Mouse (Mus musculus) CH12.LX (cell line): ENCODE data around the gene Mgat4b. TPM values are rescaled to one million over a fixed set of nuclear protein-coding genes. Genes with fewer than 3 reads are reported as not detected.

ENCODE experiments used
- DNase-seq: peaks from one replicate; pipeline ENCODE4 v3.0.0-alpha.2; 2013; ENCODE audit errors: extremely low read depth
- H3K27ac ChIP-seq: 2 replicates; pipeline ENCODE4 v1.5.1; 2012; ENCODE audit warnings: low read depth, mild to moderate bottlenecking, control low read depth, moderate library complexity; ENCODE audit not compliant: insufficient read depth
- H3K27me3 ChIP-seq: replicated peaks from 2 replicates; pipeline ENCODE3; 2012; ENCODE audit warnings: inconsistent platforms
- H3K36me3 ChIP-seq, 2 experiments: replicated peaks in 1 of 2; 2 replicates each; pipeline versions ENCODE3 to v1.6.1; 2012; ENCODE audit warnings: inconsistent platforms in 1 of 2, low read length in 1 of 2, mild to moderate bottlenecking in 1 of 2, mixed read lengths in 1 of 2, moderate library complexity in 1 of 2; ENCODE audit not compliant: control insufficient read depth in 1 of 2, insufficient read depth in 1 of 2
- H3K4me1 ChIP-seq, 2 experiments: 2 replicates each; pipeline ENCODE4 v1.6.1; 2012; ENCODE audit warnings: inconsistent platforms in 1 of 2, moderate library complexity in 1 of 2; ENCODE audit not compliant: insufficient read depth in 2 of 2, control insufficient read depth in 1 of 2
- H3K4me2 ChIP-seq: 2 replicates; pipeline ENCODE4 v1.6.1; 2012; ENCODE audit warnings: low read depth, mild to moderate bottlenecking, control low read depth; ENCODE audit not compliant: poor library complexity, insufficient read depth, severe bottlenecking
- H3K4me3 ChIP-seq, 3 experiments: fragments of 150-350 bp in 1 of 3; sonication (generic) in 1 of 3; replicated peaks in 1 of 3; 2 replicates each; pipeline versions ENCODE3 to v1.5.1; 2011 to 2012; ENCODE audit warnings: low read depth in 2 of 3, low read length in 2 of 3, mild to moderate bottlenecking in 2 of 3, moderate library complexity in 2 of 3, control low read depth in 1 of 3, improper control_type of control experiment in 1 of 3, inconsistent platforms in 1 of 3, mixed read lengths in 1 of 3; ENCODE audit not compliant: poor library complexity in 1 of 3
- H3K79me2 ChIP-seq: replicated peaks from 2 replicates; pipeline ENCODE4 v1.6.1; 2012; ENCODE audit warnings: mild to moderate bottlenecking, moderate library complexity; ENCODE audit not compliant: control insufficient read depth, poor library complexity, insufficient read depth, severe bottlenecking; ENCODE audit errors: extremely low read depth
- H3K9ac ChIP-seq: 2 replicates; pipeline ENCODE4 v1.6.1; 2012; ENCODE audit warnings: low read depth, mild to moderate bottlenecking, control low read depth, moderate library complexity; ENCODE audit not compliant: insufficient read depth
- H3K9me3 ChIP-seq: replicated peaks from 2 replicates; pipeline ENCODE3; 2012; ENCODE audit warnings: low read length, inconsistent platforms, mixed read lengths
- BHLHE40 ChIP-seq: IDR thresholded peaks from 2 replicates; pipeline ENCODE4 v1.6.1; 2011; ENCODE audit warnings: mild to moderate bottlenecking, low read depth, low read length, improper control_type of control experiment
- GABPA ChIP-seq: IDR thresholded peaks from 2 replicates; pipeline ENCODE4 v1.6.1; 2012; ENCODE audit warnings: low read depth, low read length, improper control_type of control experiment, inconsistent platforms; ENCODE audit not compliant: insufficient replicate concordance
- IRF4 ChIP-seq: IDR thresholded peaks from 2 replicates; pipeline ENCODE4 v1.6.1; 2014; ENCODE audit warnings: low read depth, mild to moderate bottlenecking, inconsistent platforms, low read length, improper control_type of control experiment
- KAT2A ChIP-seq: IDR thresholded peaks from 2 replicates; pipeline ENCODE4 v1.6.1; 2012; ENCODE audit warnings: low read length, improper control_type of control experiment, inconsistent platforms; ENCODE audit not compliant: insufficient replicate concordance
- MAX ChIP-seq: IDR thresholded peaks from 2 replicates; pipeline ENCODE4 v1.6.1; 2011; ENCODE audit warnings: low read length, improper control_type of control experiment
- MEF2A ChIP-seq: IDR thresholded peaks from 2 replicates; pipeline ENCODE4 v1.6.1; 2014; ENCODE audit warnings: low read depth, mild to moderate bottlenecking, inconsistent platforms, low read length, improper control_type of control experiment, borderline replicate concordance
- MXI1 ChIP-seq: IDR thresholded peaks from 2 replicates; pipeline ENCODE4 v1.6.1; 2011; ENCODE audit warnings: mild to moderate bottlenecking, low read depth, low read length, improper control_type of control experiment
- NELFE ChIP-seq: IDR thresholded peaks from 2 replicates; pipeline ENCODE4 v1.6.1; 2011; ENCODE audit warnings: low read depth, low read length, improper control_type of control experiment
- NRF1 ChIP-seq: IDR thresholded peaks from 2 replicates; pipeline ENCODE4 v1.6.1; 2014; ENCODE audit warnings: low read depth, mild to moderate bottlenecking, inconsistent platforms, low read length, improper control_type of control experiment, moderate library complexity
- POLR2A ChIP-seq: IDR thresholded peaks from 2 replicates; pipeline ENCODE4 v1.6.1; 2011; ENCODE audit warnings: low read depth, mild to moderate bottlenecking, improper control_type of control experiment, low read length
- RAD21 ChIP-seq: IDR thresholded peaks from 2 replicates; pipeline ENCODE4 v1.6.1; 2011; ENCODE audit warnings: low read depth, mild to moderate bottlenecking, low read length, improper control_type of control experiment, moderate library complexity
- RCOR1 ChIP-seq: conservative IDR thresholded peaks from 2 replicates; pipeline ENCODE4 v1.6.1; 2012; ENCODE audit warnings: low read depth, mild to moderate bottlenecking, inconsistent platforms, low read length, improper control_type of control experiment
- SIN3A ChIP-seq: IDR thresholded peaks from 2 replicates; pipeline ENCODE4 v1.6.1; 2012; ENCODE audit warnings: low read length, improper control_type of control experiment, inconsistent platforms
- TBP ChIP-seq: conservative IDR thresholded peaks from 2 replicates; pipeline ENCODE4 v1.6.1; 2011; ENCODE audit warnings: low read depth, low read length, improper control_type of control experiment
- UBTF ChIP-seq: IDR thresholded peaks from 2 replicates; pipeline ENCODE4 v1.6.1; 2012; ENCODE audit warnings: low read depth, mild to moderate bottlenecking, inconsistent platforms, low read length, improper control_type of control experiment, moderate library complexity
- USF1 ChIP-seq: IDR thresholded peaks from 2 replicates; pipeline ENCODE4 v1.6.1; 2014; ENCODE audit warnings: low read depth, mild to moderate bottlenecking, inconsistent platforms, low read length, improper control_type of control experiment
- USF2 ChIP-seq: conservative IDR thresholded peaks from 2 replicates; pipeline ENCODE4 v1.6.1; 2011; ENCODE audit warnings: low read depth, low read length, improper control_type of control experiment
- ZMIZ1 ChIP-seq: IDR thresholded peaks from 2 replicates; pipeline ENCODE4 v1.6.1; 2012; ENCODE audit warnings: low read depth, mild to moderate bottlenecking, inconsistent platforms, low read length, improper control_type of control experiment
- ZNF384 ChIP-seq: IDR thresholded peaks from 2 replicates; pipeline ENCODE4 v1.6.1; 2012; ENCODE audit warnings: low read depth, low read length, improper control_type of control experiment, inconsistent platforms
- dilution Hi-C: fragments of 300-500 bp; cut with MboI; formaldehyde crosslinking; loops from 2 replicates; pipeline ENCODE4 v1.14.3; 2020; ENCODE audit warnings: low sequenced_read_pairs; ENCODE audit not compliant: extremely low pct_unique_long_range_greater_than_20kb, extremely low pct_ligation_motif_present
- in situ Hi-C: fragments of 300-500 bp; cut with MboI; formaldehyde crosslinking; loops from 3 replicates; pipeline ENCODE4 v1.14.3; 2019; ENCODE audit warnings: low sequenced_read_pairs, low pct_ligation_motif_present, low pct_unique_long_range_greater_than_20kb, mixed read lengths
- polyA plus RNA-seq: library from polyadenylated mRNA; unstranded; fragments of >175 nt; gene quantifications from 2 replicates; pipeline ENCODE4 v1.2.1, GENCODE M21; 2012; ENCODE audit warnings: low read depth; ENCODE audit not compliant: insufficient read length
- total RNA-seq, 2 experiments: library from RNA; depleted of rRNA; stranded (reverse); fragments of 300-350 nt in 1 of 2; fragments of >200 nt in 1 of 2; gene quantifications; 2 replicates each; pipeline ENCODE4 v1.2.3; 2012 to 2014

Mgat4b gene
- total and polyA plus RNA-seq, 3 experiments = 4.6 to 27.4 (median 16.2) TPM

- Histone ChIP-seq H3K79me2 (peaks cover 46% of the 10 kb centered on the region), H3K36me3 (peaks cover 93 to 95% of the 10 kb centered on the region in 2 experiments), H3K9me3 (no peaks in the 10 kb centered on the region), H3K4me2 (no peak overlapping the region), H3K27ac (no peak overlapping the region), H3K9ac (no peak overlapping the region), H3K27me3 (no peaks in the 10 kb centered on the region), H3K4me1 (peaks cover 16 to 33% of the 10 kb centered on the region in 2 experiments), H3K4me3 (no peak overlapping the region)
- in situ Hi-C loops = no loop called here
- TF ChIP-seq POLR2A (peak; percentile 26; the same call in 1 of the 2 replicates), IRF4 (no peak)
- dilution Hi-C loops = no loop called here
- DNase-seq = no peak
Observed at GRCm38 (mm10) chr11:50203302-50203827, 7.3 kb upstream of the Mgat4b start.

GRCm38 (mm10) chr11:50205434-50205833 lies 5.3 kb upstream of the Mgat4b start:
- no peak overlapping the region for H3K9ac ChIP-seq
- TF ChIP-seq USF2 (no peak), POLR2A (0 out of 2 replicates have a peak, but pooled peaks have one; percentile 14)
- H3K9me3 ChIP-seq = no peaks in the 10 kb centered on the region
- dilution Hi-C loops = no loop called here
- no peak overlapping the region for H3K4me3 ChIP-seq
- peaks cover 16 to 41% of the 10 kb centered on the region in 2 experiments for H3K4me1 ChIP-seq
- peaks cover 80 to 84% of the 10 kb centered on the region in 2 experiments for H3K36me3 ChIP-seq
- no peak overlapping the region for H3K4me2 ChIP-seq
- in situ Hi-C loops = no loop called here
- H3K27ac ChIP-seq = no peak overlapping the region
- peaks cover 65% of the 10 kb centered on the region for H3K79me2 ChIP-seq
- H3K27me3 ChIP-seq = no peaks in the 10 kb centered on the region
- DNase-seq = no peak

GRCm38 (mm10) chr11:50206037-50206436 lies 4.7 kb upstream of the Mgat4b start:
- Histone ChIP-seq H3K4me3 (no peak overlapping the region), H3K79me2 (peaks cover 66% of the 10 kb centered on the region), H3K27me3 (no peaks in the 10 kb centered on the region), H3K27ac (no peak overlapping the region), H3K9me3 (no peaks in the 10 kb centered on the region), H3K36me3 (peaks cover 74 to 78% of the 10 kb centered on the region in 2 experiments), H3K4me2 (peak overlapping the region; percentile 9; the same call in 1 of the 2 replicates), H3K9ac (no peak overlapping the region), H3K4me1 (peaks cover 16 to 41% of the 10 kb centered on the region in 2 experiments)
- in situ Hi-C loops (no loop called here), dilution Hi-C loops (no loop called here)
- no peak for TF ChIP-seq MEF2A
- no peak for TF ChIP-seq RAD21
- no peak for TF ChIP-seq SIN3A
- TF ChIP-seq NRF1 = no peak
- TF ChIP-seq USF2 = no peak
- TF ChIP-seq UBTF = no peak
- TF ChIP-seq ZNF384 = no peak
- no peak for TF ChIP-seq NELFE
- TF ChIP-seq MXI1 = no peak
- no peak for TF ChIP-seq BHLHE40
- no peak for TF ChIP-seq GABPA
- no peak for TF ChIP-seq RCOR1
- no peak for TF ChIP-seq TBP
- TF ChIP-seq ZMIZ1 = no peak
- no peak for TF ChIP-seq MAX
- no peak for TF ChIP-seq USF1
- no peak for TF ChIP-seq KAT2A
- no peak for DNase-seq
